Mouse (Mus musculus) cerebellum, adult 9-10 months (tissue): ENCODE results near the gene Usp2.
A peak's percentile ranks its signal among the peaks of the same experiment; 100 is the strongest.

Experiments
- DNase-seq: peaks from one replicate; pipeline ENCODE4 v3.0.0; 2022

Usp2 gene

GRCm38 (mm10) chr9:44047071-44047470 is 19.8 kb upstream of the Usp2 start:
- DNase-seq, result no peak

GRCm38 (mm10) chr9:44047571-44048490 is 19.0 kb upstream of the Usp2 start:
- DNase-seq, result peak; percentile 89

- DNase-seq, result peak; percentile 88
Measured at GRCm38 (mm10) chr9:44048541-44049380, 18.1 kb upstream of the Usp2 start.

GRCm38 (mm10) chr9:44049381-44050165 is 17.2 kb upstream of the Usp2 start:
- DNase-seq, result peak; percentile 90

- DNase-seq, result no peak
Measured at GRCm38 (mm10) chr9:44052855-44053254, 14.0 kb upstream of the Usp2 start.

- no peak for DNase-seq
Measured at GRCm38 (mm10) chr9:44053936-44054335, 12.9 kb upstream of the Usp2 start.

GRCm38 (mm10) chr9:44058606-44059005 is 8.2 kb upstream of the Usp2 start:
- no peak for DNase-seq

- peak; percentile 38 for DNase-seq
Measured at GRCm38 (mm10) chr9:44065177-44065576, 1.6 kb upstream of the Usp2 start.

- no peak for DNase-seq
Measured at GRCm38 (mm10) chr9:44067241-44067959, 579 bp downstream of the Usp2 start.

GRCm38 (mm10) chr9:44067960-44068330 is 1.1 kb downstream of the Usp2 start:
- DNase-seq, result peak; percentile 51

GRCm38 (mm10) chr9:44069252-44069651 is 2.4 kb downstream of the Usp2 start:
- DNase-seq, result no peak

GRCm38 (mm10) chr9:44070113-44070843 is 3.5 kb downstream of the Usp2 start:
- peak; percentile 50 for DNase-seq

- peak; percentile 38 for DNase-seq
Measured at GRCm38 (mm10) chr9:44070844-44071231, 4.0 kb downstream of the Usp2 start.

GRCm38 (mm10) chr9:44071914-44072598 is 5.2 kb downstream of the Usp2 start:
- peak; percentile 57 for DNase-seq

GRCm38 (mm10) chr9:44072599-44072915 is 5.7 kb downstream of the Usp2 start:
- DNase-seq, result peak; percentile 52

GRCm38 (mm10) chr9:44073115-44073514 is 6.3 kb downstream of the Usp2 start:
- DNase-seq, result peak; percentile 73

- peak; percentile 81 for DNase-seq
Measured at GRCm38 (mm10) chr9:44074395-44075275, 7.8 kb downstream of the Usp2 start.

- DNase-seq, result peak; percentile 72
Measured at GRCm38 (mm10) chr9:44075276-44075995, 8.6 kb downstream of the Usp2 start.
